Mouse (Mus musculus): ENCODE data around the gene Nfib.

DNA sequence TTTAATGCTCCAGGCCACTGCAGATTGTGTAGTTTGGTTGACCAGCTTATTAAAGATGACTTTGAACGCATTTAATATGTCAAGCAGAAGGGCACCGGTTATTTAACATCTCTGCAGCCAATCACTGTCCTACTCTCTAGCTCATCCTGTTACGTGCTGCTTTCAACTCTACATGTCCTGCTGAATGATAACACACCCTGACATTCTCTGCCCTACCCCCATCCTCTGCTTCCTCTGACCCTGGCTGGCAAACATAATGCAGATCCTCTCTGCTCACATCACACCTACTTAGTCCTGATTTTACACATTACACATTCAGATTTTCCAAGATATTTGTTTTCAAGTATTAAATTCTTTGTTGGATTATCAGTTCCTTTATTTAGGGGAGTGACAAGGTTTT is 343.3 kb downstream of the Nfib start:
- TF ChIP-seq CTCF (IDR thresholded peaks at IDR 0.05; ENCODE audit: low read depth, low read length) (no peak), GATA1 (IDR thresholded peaks at IDR 0.05; ENCODE audit: borderline replicate concordance, low read length) (no peak), TAL1 (conservative IDR thresholded peaks at IDR 0.05; ENCODE audit: low read depth, low read length) (no peak), GATA2 (IDR thresholded peaks at IDR 0.05; ENCODE audit: borderline replicate concordance, low read depth, low read length) (no peak), POLR2AphosphoS5 (IDR thresholded peaks at IDR 0.05; ENCODE audit: insufficient replicate concordance, low read depth, low read length) (no peak)

Data from G1E (cell line).